Mouse (Mus musculus): Measurements from ENCODE around the gene Pip4k2a.

Gene Pip4k2a

DNA sequence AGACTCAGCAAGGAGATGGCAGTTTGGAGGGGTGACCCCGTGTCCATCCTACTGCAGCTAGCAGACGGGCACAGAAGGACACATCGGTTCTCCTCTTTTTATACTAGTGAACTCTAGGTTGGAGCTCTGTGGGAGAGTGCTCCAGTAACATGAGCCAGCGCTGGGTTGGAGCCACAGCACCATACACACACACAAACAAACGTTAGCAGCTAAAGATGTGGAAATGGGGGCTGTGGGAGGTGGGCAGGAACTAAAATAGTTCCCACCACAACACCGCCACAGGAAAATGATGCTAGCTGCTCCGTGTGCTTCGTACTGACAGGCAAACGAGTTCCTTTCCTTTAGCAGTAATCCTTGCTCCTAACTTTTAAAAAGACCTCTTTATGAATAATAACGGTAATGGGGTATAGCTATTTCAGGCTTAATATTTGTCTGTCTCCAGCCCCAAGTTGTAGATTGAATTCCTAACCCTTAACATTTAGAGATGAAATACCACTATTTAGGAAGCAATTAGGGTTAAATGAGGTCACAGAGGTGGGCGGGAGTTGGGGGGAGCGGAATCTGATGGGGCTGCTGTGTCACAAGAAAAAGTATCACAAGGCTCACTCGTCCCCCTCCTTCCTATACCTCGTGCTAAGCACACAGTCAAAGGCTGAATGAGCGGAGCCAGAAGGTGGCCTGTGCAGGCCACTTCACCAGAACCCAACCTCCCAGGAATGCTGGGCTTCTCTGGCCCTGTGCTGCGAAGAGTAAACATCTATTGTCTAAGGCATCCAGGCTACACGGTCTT is 73.9 kb downstream of the Pip4k2a start:
- no peak for DNase-seq (ENCODE audit: low read depth)

DNA sequence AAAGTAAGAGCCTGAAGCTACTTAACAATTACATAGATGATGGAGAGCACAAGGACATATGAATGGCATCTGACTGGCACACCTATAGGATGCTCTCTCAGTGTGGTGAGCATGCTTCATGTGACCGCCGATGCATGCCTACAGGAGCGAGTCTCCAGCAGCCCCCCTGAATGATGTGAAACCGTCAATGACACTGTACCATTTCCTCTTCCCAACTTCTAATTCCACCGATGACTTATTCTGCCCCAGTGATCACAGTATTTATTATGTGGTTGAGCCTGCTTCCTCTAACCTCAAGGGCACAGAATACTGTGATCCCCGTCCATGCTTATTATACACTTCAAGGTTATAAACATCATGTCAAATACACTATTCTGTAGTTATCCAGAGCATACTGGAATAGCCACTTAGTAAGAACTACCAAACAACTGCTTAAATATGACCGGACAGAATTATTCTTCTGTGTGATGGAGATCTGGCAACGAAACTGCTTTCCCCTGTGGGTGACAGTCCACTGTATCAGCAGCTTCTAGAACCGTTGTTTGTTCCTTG is 74.8 kb downstream of the Pip4k2a start:
- DNase-seq (ENCODE audit: low read depth): no peak

DNA sequence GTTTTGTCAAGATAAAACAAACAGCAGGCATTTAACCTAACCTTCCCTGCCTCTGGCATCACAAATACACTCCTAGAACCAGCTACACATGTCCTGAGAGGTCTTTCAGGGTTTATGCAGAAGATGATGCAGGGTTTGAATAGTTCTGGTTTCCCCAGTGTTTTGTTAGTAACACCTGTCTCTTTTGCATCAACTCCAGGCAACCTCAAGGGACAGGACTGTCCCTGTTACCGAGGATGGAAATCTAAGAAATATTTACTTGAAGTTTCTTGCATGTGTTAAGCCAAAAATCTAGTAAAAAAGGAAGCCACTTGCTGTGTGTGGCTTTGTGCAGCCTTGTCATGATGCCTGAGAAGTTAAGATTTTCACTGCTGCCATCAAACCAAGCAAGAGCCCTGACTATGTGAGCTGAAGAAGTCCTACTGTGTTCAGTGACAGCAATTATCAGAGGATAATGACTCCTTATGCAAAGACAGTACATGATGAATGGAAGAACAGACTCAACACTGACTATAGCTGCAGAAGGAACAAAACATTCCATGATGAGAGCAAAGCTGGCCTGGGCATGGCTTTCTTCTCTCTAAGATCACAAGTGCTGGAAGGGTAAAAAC is 76.3 kb downstream of the Pip4k2a start:
- DNase-seq (ENCODE audit: low read depth): no peak

DNA sequence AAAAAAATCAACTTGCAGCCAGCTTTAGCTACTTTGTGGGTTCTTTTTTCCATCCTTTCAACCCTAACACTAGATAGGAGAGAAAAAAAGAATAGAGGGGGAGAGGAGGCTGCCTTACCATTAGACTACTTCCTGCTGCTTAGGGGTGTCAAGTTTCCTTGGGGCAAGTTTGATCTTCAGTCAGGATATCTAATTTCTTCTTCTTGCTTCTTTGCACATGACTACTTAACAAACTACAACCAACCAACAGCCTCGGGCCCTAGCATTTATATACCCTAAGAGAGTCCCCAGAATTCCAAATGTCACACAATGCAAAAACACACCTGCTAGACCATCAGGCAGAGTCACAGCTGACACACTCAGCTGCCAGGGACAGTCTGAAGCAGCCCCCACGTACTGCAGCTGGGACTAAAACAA is 77.5 kb downstream of the Pip4k2a start:
- DNase-seq (ENCODE audit: low read depth): no peak

DNA sequence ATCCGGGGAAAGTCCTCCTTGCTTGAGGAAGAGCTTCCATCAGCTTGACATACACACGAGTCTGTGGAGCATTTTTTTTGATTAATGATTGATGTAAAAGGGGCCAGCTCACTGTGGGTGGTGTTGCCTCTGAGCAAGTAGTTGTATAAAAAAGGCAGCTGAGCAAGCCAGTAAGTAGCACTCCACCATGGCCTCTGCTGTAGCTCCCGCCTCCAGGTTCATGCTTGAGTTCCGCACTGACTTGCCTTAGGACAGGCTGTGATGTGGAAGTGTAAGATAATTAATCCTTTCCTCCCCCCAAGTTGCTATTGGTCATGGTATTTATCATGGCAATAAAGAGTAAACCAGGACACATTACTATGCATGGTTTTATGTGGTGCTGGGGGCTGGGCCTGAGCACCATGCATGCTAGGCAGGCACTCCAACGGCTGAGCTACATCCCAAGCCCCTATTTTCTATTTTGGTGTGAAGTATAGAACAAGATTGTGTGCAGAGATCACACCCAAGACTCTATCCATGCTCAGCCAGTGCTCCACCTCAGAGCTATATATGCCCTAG is 78.0 kb downstream of the Pip4k2a start:
- DNase-seq (ENCODE audit: low read depth): no peak

DNA sequence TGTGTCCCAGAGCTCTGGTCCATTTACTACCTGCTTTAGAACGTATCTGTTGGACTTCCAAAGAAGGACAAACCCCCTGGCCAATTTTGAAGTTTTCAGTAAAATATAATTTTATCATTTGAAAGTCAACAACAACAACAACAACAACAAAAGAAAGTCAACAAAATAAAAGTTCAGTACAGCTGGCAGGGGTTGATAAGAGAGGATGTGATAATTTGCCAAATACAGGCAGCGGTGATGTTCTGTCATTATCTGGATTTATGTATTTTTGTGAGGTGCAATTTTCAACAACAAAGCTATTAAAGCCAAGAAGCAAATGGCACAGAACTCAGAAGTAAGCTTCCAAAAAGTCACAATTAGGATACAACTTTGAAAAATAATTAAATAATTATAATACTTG is 80.1 kb downstream of the Pip4k2a start:
- DNase-seq (ENCODE audit: low read depth): no peak

DNA sequence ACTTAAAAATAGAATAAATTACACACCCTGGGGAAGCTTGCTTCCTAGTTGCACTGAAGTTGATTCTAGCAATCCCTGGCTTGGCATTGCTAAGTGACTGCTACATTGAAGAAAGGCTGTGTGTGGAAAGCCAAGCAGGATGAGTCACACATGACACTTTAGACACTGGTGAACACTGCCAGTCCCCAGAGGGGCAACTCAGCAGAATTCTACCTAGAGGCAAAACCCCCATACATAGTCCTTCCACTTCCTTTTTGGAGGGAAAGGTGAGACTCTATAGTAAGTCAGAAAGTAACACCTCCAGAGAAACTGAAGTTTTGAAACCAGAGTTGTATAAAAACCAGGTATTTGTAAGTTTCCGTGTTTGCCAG is 80.6 kb downstream of the Pip4k2a start:
- DNase-seq (ENCODE audit: low read depth): no peak

DNA sequence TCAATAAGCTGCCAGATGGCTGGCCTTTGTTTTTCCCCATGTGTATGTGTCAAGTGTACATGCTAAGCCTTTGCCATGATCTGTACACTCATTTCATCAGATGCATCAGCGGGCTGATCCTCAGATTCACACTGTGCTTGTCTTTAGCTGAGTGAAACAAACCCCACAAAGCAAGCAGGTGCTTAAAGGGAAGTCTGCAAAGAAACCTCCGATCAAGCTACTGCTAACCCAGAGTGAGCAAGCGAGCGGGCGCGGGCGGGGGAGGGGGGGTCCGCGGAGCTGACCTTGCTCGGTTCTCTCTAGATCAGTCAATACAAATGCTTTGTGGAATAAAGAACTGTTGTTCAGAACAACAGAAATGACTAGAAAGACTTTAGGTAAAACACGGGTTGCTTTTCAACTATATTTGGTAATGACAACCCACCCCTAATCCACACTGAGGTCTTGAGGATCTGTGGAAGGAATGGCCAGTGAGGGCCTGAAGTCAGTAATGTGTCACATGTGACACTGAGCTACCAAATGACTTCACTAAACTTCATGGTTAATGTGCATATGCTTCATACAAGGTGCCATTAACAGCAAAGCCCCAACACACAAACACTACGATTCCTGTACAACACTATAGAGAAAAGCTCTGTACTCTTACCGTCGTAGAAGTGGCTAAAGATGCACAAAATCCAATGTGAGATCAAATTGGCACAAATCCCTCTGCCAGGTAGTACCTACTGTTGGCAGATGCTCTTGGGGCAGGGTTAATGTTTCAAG is 81.1 kb downstream of the Pip4k2a start:
- no peak for DNase-seq (ENCODE audit: low read depth)

DNA sequence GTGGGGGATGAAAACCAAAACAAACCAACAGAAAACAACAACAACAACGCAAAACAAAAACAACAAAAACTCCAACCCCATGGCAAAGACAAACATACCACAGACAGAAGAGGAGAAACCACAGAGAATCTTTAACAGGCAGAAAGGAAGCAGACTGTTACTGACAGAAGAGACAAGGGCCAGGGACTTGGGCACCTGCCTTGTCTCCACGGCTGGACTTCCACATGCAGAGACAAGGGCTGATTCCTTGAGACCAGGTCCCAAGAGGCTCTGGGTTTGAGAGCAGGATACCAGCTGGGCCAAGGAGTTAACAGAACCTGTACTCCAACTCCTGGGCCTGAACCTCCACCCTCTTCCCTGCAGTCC is 81.9 kb downstream of the Pip4k2a start:
- no peak for DNase-seq (ENCODE audit: low read depth)

DNA sequence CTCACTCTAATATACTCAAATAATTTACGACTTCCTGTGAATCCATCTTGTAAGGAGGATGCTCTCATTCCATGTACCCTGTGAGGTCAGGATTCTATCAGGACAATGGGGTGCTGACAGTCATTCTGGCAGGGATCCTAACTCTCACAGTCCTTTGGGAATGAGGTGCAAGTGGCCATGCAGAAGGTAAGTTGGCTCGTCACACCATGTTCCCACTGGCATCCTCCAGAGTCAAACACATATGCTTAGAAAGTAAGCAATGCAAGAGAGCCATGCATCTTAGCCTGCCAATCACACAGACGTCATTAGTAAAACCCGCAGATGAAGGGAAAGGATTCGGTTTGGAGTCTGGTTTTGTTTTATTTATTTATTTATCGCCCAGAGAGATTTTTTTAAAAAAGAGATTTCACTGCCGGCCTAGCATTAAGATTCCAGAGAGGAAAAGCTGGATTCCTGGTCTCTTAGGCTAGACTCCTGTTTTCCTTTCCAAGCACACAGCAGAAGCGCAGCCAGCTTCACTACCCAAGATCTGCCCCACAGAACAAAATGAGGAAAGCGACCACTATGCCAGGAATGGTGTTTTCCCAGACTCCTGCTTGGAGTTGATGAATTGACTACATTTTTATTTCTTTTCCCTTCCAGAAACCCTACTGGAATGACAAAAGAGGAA is 82.4 kb downstream of the Pip4k2a start:
- no peak for DNase-seq (ENCODE audit: low read depth)

DNA sequence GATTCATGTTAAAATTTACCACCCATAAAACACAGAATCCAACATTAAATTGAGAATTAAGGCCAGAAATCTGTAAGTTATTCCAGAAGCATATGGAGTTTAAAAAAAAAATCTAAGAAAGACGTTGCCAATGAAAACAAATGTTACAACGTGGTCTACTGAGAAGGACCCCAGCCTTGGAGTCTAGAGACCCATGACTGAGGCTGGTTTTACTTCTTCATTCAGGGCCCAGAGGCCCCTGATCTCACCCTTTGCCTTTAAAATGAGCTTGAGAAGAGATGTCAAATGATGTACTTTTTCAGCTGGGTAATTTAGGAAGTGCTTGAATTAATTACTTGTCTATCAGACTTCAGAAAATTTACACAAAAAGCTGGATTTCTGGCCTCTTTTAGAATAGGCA is 83.2 kb downstream of the Pip4k2a start:
- DNase-seq (ENCODE audit: low read depth): no peak

DNA sequence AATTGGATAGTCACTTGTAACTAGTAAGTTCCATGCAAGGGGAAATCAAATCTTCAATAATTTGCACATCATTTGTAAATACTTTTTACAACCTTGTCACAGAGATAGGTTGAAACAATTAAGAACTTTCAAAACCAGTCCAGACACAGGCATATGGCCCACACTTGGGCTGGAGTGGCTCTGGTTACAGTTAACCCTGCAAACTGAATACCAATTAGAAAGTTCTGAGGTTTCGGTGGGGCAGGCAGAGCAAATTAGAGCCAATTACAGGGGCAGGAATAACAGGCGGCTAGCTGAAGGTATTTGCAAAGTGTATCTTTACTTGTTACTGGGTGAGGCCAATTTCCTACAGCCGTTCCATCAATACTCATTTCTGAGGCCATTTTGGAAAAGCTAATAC is 84.3 kb downstream of the Pip4k2a start:
- DNase-seq (ENCODE audit: low read depth): no peak

DNA sequence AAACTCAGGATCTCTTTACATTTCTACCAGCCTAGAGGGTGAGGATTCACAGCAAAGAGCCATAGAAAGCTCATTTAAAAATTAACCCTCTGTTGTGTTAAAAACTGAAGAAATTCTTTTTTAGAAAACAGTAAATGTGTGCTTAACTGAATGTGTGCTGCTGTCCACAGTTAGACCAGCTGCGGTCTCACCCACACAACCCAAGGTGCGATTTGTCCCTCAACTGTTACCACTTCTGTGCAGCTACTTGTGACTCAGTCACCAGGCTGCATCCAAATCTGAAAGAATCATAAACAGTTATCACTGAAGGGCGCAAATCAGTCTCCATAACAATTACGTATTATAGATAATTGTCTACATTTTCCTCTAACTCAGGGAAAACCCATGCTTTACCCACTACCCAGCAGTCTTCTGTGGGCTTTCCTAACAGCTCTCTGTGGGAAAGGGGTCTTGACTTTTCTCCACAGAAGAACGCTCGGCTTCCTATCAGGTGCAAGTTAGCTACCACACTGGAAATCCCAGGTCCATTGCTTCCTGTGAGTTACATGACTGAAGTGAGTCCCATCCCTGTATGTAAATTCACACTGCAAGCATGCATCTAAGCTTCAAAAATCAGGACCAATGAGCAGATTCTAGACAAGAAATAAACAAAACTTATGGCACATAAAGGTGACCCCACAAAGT is 86.5 kb downstream of the Pip4k2a start:
- no peak for DNase-seq (ENCODE audit: low read depth)

DNA sequence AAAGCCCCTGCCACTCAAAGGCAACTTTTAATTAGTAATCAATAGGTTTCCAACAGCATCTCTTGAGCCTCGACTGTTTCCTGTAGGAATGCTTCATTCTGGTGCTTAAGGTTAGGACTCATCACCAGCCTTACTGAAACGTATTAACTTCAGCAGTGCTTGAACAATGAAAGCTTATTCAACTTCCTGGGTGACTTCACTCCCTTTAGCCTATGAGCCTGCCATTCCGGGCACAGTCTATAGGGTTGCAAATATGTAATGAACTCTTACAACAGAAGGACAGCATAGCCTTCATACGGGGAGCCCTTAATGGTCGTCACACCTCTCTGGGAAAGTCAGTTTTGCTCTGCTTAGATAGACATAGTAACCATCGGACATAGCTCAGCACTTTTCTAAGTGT is 87.7 kb downstream of the Pip4k2a start:
- no peak for DNase-seq (ENCODE audit: low read depth)

DNA sequence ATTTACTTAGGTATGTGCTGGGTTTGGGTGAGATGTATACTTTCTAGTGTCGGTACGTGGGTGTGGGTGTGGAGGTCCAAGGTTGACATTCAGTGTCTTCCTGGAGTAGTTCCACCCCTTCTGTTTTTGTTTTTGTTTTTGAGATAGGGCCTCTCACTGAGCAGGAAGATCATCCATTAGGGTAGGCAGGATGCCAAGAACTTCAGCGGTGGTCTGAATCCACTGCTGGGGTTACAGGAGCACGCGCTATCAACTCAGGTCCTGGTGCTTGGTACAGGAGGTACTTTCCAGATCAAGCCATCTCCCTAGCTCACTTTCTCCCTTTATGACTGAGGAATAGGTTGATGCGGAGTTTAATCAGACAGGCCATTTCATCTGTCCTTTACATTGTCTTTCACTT is 88.2 kb downstream of the Pip4k2a start:
- DNase-seq (ENCODE audit: low read depth): no peak

DNA sequence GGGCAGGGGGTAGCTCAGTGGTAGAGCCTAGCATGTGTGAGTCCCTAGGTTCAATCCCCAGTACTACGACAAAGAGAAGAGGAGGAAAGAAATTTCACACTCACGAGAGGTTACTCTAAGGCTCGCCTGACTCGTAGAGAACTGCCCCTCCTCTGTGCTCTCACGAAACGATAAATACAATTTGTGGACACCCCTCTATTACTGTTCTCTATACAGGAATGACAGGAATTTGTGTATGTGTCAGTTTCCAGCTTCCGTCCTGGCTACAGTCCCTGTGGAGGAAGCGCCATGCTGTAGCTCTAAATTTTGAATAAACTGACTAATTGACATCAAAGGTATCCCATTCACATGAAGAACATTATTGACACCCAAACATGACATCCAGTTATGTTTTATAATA is 90.7 kb downstream of the Pip4k2a start:
- no peak for DNase-seq (ENCODE audit: low read depth)

DNA sequence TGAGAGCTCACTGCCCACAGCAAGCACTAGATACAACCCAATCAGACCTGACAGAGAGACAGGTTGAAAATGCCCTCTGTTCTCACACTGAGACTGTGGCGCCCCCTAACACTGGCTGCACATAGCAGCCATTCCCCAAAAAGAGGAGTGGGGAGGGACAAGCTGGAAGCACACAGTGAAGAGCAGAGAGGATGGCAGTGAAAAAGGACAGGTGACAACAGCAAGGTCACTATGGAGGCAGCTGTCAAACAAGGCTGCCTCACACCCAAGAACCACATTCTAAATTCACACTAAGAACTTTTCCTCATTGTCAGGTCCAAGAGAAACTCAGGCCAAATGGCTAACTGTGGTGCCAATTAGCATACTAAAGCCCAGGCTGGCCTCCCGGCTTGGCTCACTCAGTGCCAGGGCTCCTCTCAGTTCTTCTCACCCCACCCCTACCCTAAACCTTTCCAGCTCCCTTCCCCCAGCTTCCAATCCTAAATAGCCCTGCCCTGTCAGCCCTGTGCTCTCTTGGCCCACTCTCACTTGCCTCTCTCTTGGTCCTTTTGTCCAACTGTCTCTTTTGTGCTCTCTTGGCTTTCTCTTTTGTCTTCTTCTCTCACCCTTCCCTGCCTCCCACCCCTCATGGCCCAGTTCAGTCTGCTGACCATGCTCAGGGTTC is 91.4 kb downstream of the Pip4k2a start:
- DNase-seq (ENCODE audit: low read depth): no peak

DNA sequence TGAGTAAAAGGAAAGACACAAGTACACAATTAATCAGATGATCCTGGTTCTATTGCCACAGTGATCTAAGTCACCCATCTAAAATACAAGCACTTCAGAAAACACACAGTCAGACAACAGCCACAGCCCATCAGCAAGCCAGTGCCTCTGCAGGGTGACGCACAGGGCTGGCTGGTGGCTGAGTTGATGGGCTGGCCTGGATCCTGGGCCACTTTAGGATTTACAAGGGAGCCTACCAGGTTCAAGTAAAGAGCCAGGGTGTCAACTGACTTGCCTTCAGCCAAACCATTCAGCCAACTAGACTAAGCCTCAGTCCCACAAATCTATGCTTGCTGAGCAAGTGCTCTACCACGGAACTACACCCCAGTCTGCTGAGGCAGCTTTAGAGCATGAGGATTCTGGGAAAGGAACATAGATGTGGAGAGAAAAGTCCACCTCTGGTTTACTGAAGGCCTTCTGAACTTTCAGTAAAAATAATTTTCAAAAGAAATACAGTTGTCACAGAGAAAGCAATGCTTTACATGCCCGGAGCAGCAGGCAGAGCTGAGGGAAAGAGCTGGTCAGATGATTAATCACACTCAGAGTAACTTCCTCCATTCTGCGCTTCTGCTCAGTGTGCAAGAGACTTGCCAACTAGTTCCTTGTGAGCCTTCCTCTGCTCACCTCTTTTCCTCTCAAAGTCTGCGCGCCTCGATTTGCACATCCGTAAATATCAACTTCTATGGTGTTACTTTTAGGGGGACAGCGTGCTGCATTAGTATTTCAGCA is 94.4 kb downstream of the Pip4k2a start:
- no peak for DNase-seq (ENCODE audit: low read depth)

DNA sequence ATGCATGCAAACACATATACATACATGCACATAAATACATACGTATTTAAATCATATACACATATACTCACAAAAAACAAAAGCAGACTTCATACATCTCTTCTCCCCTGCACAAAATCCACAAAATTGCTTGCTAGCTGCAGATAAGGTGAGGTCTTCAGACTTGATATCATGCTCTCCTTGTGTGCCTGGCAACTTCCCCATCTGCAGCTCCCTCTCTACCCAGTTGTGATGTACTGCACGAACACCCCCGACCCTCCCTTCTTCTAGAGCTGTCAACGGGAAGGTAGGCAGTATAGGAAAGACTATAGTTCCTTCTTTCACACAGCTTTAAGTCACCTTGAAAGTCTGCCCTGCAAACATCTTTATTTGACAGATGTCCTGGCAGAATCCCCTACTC is 96.8 kb downstream of the Pip4k2a start:
- DNase-seq (ENCODE audit: low read depth): no peak

DNA sequence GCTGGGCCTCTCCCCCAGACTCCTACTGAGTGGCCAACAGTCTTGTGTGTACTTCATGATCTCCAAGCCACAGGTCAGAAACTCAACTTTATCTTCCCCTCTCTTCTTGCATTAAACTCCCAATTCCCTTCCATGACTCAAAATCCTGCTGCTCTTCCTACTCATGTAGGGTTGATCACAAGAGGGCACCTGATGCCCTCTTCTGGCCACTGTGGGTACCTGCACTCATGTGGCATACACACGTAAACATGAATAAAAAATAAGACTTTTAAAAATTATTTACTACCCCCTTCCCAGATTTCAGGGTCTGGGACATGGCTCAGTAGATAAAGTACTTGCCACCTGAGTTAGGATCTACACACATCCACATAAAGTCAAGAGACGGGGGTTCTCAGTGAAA is 97.3 kb downstream of the Pip4k2a start:
- DNase-seq (ENCODE audit: low read depth): no peak

All from c-Kit-positive CD71-negative TER-119-negative erythroid progenitor cells, embryonic 14.5 days (primary cell).